Mouse (Mus musculus) central nervous system, embryonic 11.5 days (tissue): ENCODE measurements around the gene Haspin. TPM values are rescaled to one million over a fixed set of nuclear protein-coding genes. Genes with fewer than 3 reads are reported as not detected.

Experiments
- polyA plus RNA-seq: library from polyadenylated mRNA; depleted of rRNA; stranded (reverse); fragments of >200 nt; gene quantifications from 2 replicates; pipeline ENCODE4 v1.2.3, GENCODE M21; 2012; rRNA removed

The Haspin gene
- polyA plus RNA-seq = 7.2 and 8.3 TPM in 2 replicates

DNA sequence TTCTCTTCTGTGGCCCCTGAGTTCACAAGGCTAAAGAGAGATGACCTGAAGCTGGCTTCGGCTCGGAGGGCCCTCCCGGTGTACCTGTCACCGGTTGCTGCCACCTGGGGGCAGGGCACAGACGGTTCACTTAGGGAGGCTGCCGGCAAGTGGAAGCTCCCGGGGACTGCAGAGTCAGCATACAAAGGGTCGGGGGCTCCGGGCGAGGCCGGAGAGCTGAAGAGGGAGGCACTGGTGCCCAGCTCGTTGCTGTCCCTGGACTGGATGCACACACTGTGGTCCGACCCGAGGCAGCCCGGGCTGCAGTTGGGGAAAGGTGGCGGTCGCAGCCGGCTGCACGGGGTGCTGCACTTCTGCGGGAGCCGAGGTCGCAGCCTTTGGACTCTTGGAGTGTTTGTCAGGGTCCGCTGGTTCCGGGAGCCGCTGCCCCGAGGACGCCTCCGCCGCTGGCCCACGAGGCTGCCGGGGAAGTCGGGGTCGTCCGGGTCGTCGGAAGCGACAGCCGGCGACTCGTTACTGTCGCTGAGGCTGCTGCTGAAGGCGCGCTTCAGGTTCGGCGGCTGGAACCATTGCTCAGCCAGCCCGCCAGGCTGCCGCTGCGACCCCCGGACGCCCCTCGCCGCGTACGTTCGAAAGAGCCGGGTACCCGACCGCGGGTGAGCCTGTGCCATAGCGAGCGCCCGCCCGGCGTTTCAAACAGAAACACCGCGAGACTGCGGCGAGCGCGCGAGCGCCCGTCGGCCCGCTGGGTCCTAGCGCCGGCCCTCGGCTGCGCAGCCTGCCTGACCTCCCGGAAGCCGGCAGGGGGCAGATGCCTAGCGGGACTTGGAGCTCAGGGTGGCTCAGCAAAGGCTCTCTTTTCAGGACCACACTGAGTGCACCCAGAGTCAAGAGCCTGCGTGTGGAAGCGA lies at the start of gene Haspin:
Gene Haspin, minus strand, starts transcription at position 704 of the 911 bp plus-strand sequence.

DNA sequence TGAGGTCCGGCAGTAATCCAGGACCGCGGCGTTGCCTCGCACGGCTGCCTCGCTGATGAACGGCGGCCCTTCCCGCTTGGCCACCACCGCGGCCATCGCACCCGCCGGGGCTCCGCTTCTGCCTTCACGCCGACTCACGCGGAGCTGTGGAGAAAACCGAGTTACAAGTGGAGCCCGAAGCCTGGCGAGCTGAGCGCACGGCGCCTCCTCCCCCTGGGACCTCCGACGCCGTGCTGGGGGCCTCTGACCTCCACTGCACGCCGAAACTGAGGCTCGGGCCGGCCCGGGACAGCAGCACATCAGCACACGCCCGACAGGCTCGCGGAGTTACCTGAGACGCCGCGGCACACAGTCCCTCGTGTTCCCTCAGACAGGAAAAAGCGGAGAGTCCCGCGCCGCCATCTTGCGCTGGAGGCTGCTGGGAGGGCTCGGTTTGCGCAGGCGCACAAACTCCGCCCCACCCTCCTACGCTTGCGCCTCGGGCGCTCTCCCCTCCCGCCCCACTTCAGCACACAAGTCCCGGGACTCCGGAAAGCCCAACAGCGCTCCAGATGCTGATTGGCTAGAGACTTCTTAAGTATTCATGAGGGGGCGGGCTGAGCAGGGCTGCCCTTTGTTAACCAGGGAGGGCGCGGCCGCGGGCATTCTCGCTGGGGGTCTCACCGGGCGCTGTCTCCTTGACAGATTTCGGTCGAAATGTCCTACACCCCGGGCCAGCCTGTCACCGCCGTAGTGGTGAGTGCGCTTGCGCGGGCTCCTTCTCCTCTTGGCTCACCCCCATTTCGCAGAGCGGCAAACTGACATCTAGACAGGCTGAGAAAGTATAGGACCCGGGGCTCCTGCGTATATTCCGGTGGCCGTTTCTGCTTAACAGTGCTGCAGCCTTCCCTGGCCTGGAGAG lies 38.8 kb upstream of the Haspin start, which contains the start of the genes Emc6 and Tax1bp3:
Gene Emc6, minus strand, starts transcription at position 430 of the 901 bp plus-strand sequence.
Gene Tax1bp3, plus strand, starts transcription at position 476 of the 901 bp plus-strand sequence.

DNA sequence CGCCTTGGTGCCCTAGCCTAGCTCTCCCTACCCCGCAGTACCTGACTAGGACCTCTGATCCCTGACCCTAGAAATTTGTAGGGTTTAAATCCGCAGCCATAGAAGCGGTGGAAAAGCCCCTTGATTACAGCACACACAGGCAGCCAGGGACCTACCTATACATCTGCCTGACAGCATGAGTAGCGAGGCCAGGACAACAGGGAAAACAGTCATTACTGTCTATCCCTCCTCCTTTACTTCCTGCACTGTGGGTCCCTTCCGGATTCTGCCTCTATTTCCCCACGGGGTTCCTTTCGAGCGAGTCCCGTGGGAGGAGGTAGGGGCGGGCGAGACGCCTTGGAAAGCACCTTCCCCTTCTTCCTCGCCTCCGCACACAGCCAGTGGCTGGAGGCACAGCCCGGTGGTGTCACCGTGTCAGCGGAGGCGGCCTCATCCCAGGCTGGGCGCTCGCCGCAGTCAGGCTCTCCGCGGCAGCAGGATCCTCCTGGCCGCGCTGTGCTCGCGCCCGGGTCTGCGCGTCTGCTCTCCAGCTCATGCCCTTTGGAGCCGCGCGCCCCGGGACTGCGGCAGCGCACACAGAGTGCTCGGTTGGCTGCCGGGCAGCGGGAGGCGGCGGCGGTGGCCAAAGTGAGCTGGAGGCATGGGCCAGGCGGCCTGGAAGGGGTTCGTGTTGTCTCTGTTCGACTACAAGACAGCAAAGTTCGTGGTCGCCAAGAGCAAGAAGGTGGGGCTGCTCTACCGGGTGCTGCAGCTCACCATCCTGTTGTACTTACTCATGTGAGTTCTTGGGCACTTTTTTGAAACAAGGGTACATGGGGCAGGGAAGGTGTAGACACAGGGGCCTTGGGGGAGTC lies 22.1 kb upstream of the Haspin start, which contains the start of gene P2rx5:
Gene P2rx5, plus strand, starts transcription at position 465 of the 854 bp plus-strand sequence.

DNA sequence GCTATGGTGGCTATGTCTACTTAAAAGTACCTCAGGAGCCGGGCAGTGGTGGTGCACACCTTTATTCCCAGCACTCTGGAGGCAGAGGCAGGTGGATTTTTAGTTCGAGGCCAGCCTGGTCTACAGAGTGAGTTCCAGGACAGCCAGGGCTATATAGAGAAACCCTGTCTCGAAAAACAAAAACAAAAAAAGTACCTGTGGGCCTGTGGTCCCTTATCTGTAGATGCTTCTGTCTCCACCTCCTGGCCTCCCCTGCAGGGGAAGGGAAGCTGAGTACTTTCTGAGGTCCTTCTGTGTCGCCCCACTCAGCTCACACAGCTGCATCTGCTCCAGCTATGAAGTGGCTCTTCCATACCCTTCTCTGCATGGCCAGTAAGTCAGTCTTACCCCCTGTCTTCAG lies 47.8 kb downstream of the Haspin start, which contains the start of gene Itgae:
Gene Itgae, plus strand, starts transcription at position 301 of the 400 bp plus-strand sequence.

Other genes starting within 250 kb of the Haspin start
- gene Atp2a3, start 177.1 kb downstream of the Haspin start, polyA plus RNA-seq = 2.1 and 2.4 TPM in 2 replicates
- gene P2rx1, start 139.2 kb downstream of the Haspin start, polyA plus RNA-seq = 1.2 and 1.7 TPM in 2 replicates
- gene Camkk1, start 119.3 kb downstream of the Haspin start, polyA plus RNA-seq = 5.3 and 7.2 TPM in 2 replicates
- gene Ncbp3, start 90.5 kb downstream of the Haspin start, polyA plus RNA-seq = 9.6 and 11.2 TPM in 2 replicates
- 0.08 and 0.09 TPM in 2 replicates for gene Itgae, start 47.7 kb downstream of the Haspin start, polyA plus RNA-seq
- 0.28 and 0.30 TPM in 2 replicates for gene P2rx5, start 22.1 kb upstream of the Haspin start, polyA plus RNA-seq
- 54.9 and 65.4 TPM in 2 replicates for gene Emc6, start 38.7 kb upstream of the Haspin start, polyA plus RNA-seq
- gene Tax1bp3, start 38.8 kb upstream of the Haspin start, polyA plus RNA-seq = 36.6 and 91.2 TPM in 2 replicates
- 12.3 and 21.2 TPM in 2 replicates for gene Ctns, start 60.7 kb upstream of the Haspin start, polyA plus RNA-seq
- 0.91 and 1.5 TPM in 2 replicates for gene Shpk, start 61.2 kb upstream of the Haspin start, polyA plus RNA-seq
- gene Trpv1, start 96.0 kb upstream of the Haspin start, polyA plus RNA-seq = 0.04 and 0.05 TPM in 2 replicates
- 0.01 and 0.06 TPM in 2 replicates for gene Trpv3, start 129.1 kb upstream of the Haspin start, polyA plus RNA-seq
- 0.25 and 0.46 TPM in 2 replicates for gene Aspa, start 191.3 kb upstream of the Haspin start, polyA plus RNA-seq
- gene Gm49340, start 191.4 kb upstream of the Haspin start, polyA plus RNA-seq = not detected in 2 replicates
- 0.13 TPM in 1 of 2 replicates, not detected in the other for gene Spata22, start 191.4 kb upstream of the Haspin start, polyA plus RNA-seq
- gene Olfr20, start 212.5 kb upstream of the Haspin start, polyA plus RNA-seq = not detected in 2 replicates
- gene Olfr376, start 233.0 kb upstream of the Haspin start, polyA plus RNA-seq = not detected in 2 replicates